25 mouse cellular contexts compared by ENCODE assay signal in the genomic region with DNA sequence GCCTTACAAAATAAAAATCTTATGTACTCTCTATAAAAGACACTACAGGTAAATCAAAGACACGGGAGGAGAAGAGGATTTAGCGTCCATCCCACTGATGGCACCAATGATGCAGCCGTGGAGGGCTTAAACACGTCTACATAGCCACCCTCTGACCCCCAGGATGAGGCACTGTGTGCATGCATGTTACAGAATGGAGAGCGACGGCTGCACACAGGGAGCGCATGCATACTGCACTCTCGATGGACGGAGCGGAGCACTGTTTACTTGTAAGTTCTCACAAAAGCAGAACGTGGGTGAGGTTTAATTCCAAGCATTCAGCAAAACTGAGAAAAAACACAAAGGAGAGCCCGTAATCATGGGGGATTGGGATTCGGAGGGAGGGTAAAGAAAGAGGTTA. TPM values are rescaled to one million over a fixed set of nuclear protein-coding genes. Genes with fewer than 3 reads are reported as not detected.
A peak's percentile ranks its signal among the peaks of the same experiment; 100 is the strongest.
DNase-seq lines count a peak whose midpoint lies in the region; ATAC-seq lines count a peak whose summit lies in the region.
"Had no signal": no experiment of that assay in that cellular context is flagged by ENCODE, and none has a peak within 500 bp of the region (broad histone marks: within the 10 kb centered on the region; RNA-seq: fewer than 3 reads in every experiment).

No protein-coding gene starts in this region.

- H3K4me1 ChIP-seq in forebrain, embryonic 12.5 days: peaks cover 8% of the 10 kb centered on the region
- H3K4me1 ChIP-seq in forebrain, embryonic 11.5 days (replicated peaks; ENCODE audit: control insufficient read depth, insufficient read depth, low read length): no peaks in the 10 kb centered on the region
- H3K4me1 ChIP-seq in hindbrain, embryonic 14.5 days (replicated peaks; ENCODE audit: control insufficient read depth, insufficient read depth, low read length): peaks cover 16% of the 10 kb centered on the region
- H3K4me1 ChIP-seq in hindbrain, embryonic 12.5 days: peaks cover 8% of the 10 kb centered on the region; the same call in 1 of the 2 replicates
- peaks cover 25% of the 10 kb centered on the region for H3K4me1 ChIP-seq in midbrain, embryonic 13.5 days (replicated peaks)
- H3K4me1 ChIP-seq in midbrain, embryonic 10.5 days: peaks cover 14% of the 10 kb centered on the region

- WGBS in forebrain, embryonic 12.5 days: 63% methylated on average over 13 of the region's 13 CpGs
- WGBS in forebrain, embryonic 11.5 days: 73% methylated on average over 13 of the region's 13 CpGs
- WGBS in hindbrain, embryonic 14.5 days: 63% methylated on average over 13 of the region's 13 CpGs
- WGBS in hindbrain, embryonic 12.5 days: 74% methylated on average over 13 of the region's 13 CpGs
- WGBS in midbrain, embryonic 13.5 days: 37% methylated on average over 13 of the region's 13 CpGs
- WGBS in midbrain, embryonic 10.5 days: 75% methylated on average over 13 of the region's 13 CpGs

- H3K27ac ChIP-seq in forebrain, embryonic 12.5 days: 0 out of 2 replicates have a peak overlapping the region, but pooled peaks have one; percentile 21
- no peak overlapping the region for H3K27ac ChIP-seq in forebrain, embryonic 11.5 days (ENCODE audit: low read depth, low read length)
- 0 out of 2 replicates have a peak overlapping the region, but pooled peaks have one; percentile 27 for H3K27ac ChIP-seq in hindbrain, embryonic 14.5 days
- H3K27ac ChIP-seq in hindbrain, embryonic 12.5 days: no peak overlapping the region
- no peak overlapping the region for H3K27ac ChIP-seq in midbrain, embryonic 13.5 days
- H3K27ac ChIP-seq in midbrain, embryonic 10.5 days (replicated peaks): no peak overlapping the region
- H3K27ac ChIP-seq: liver, embryonic 14.5 days; macrophage had no signal

- H3K4me3 ChIP-seq in forebrain, embryonic 12.5 days (replicated peaks): no peak overlapping the region
- H3K4me3 ChIP-seq in forebrain, embryonic 11.5 days (ENCODE audit: low read depth, low read length): no peak overlapping the region
- H3K4me3 ChIP-seq in hindbrain, embryonic 14.5 days (replicated peaks; ENCODE audit: low read length): no peak overlapping the region
- no peak overlapping the region for H3K4me3 ChIP-seq in hindbrain, embryonic 12.5 days
- H3K4me3 ChIP-seq in midbrain, embryonic 13.5 days (replicated peaks): no peak overlapping the region
- no peak overlapping the region for H3K4me3 ChIP-seq in midbrain, embryonic 10.5 days

- no peaks in the 10 kb centered on the region for H3K36me3 ChIP-seq in forebrain, embryonic 12.5 days (replicated peaks)
- no peaks in the 10 kb centered on the region for H3K36me3 ChIP-seq in forebrain, embryonic 11.5 days (ENCODE audit: control insufficient read depth, insufficient read depth, low read length)
- no peaks in the 10 kb centered on the region for H3K36me3 ChIP-seq in hindbrain, embryonic 14.5 days (replicated peaks; ENCODE audit: control insufficient read depth, insufficient read depth)
- no peaks in the 10 kb centered on the region for H3K36me3 ChIP-seq in hindbrain, embryonic 12.5 days
- no peaks in the 10 kb centered on the region for H3K36me3 ChIP-seq in midbrain, embryonic 13.5 days
- H3K36me3 ChIP-seq in midbrain, embryonic 10.5 days: no peaks in the 10 kb centered on the region

- H3K4me2 ChIP-seq in forebrain, embryonic 12.5 days: no peak overlapping the region
- H3K4me2 ChIP-seq in forebrain, embryonic 11.5 days (ENCODE audit: low read depth, low read length, severe bottlenecking): no peak overlapping the region
- no peak overlapping the region for H3K4me2 ChIP-seq in hindbrain, embryonic 14.5 days (replicated peaks)
- no peak overlapping the region for H3K4me2 ChIP-seq in hindbrain, embryonic 12.5 days (replicated peaks)
- H3K4me2 ChIP-seq in midbrain, embryonic 13.5 days (replicated peaks): peak overlapping the region; percentile 14; the same call in 1 of the 2 replicates
- H3K4me2 ChIP-seq: heart, embryonic 11.5 days had no signal

- H3K9me3 ChIP-seq in forebrain, embryonic 12.5 days: no peaks in the 10 kb centered on the region
- H3K9me3 ChIP-seq in forebrain, embryonic 11.5 days (ENCODE audit: control insufficient read depth, low read length): no peaks in the 10 kb centered on the region
- peaks cover 7% of the 10 kb centered on the region; the same call in 1 of the 2 replicates for H3K9me3 ChIP-seq in hindbrain, embryonic 14.5 days (ENCODE audit: control insufficient read depth, low read length)
- no peaks in the 10 kb centered on the region; the same call in 1 of the 2 replicates for H3K9me3 ChIP-seq in hindbrain, embryonic 12.5 days (replicated peaks)
- H3K9me3 ChIP-seq in midbrain, embryonic 13.5 days: no peaks in the 10 kb centered on the region
- no peaks in the 10 kb centered on the region for H3K9me3 ChIP-seq in midbrain, embryonic 10.5 days (replicated peaks)

- H3K27me3 ChIP-seq in forebrain, embryonic 12.5 days: no peaks in the 10 kb centered on the region
- no peaks in the 10 kb centered on the region for H3K27me3 ChIP-seq in forebrain, embryonic 11.5 days (ENCODE audit: control insufficient read depth, insufficient read depth, low read length)
- H3K27me3 ChIP-seq in hindbrain, embryonic 14.5 days (ENCODE audit: control insufficient read depth, insufficient read depth, low read length): no peaks in the 10 kb centered on the region
- no peaks in the 10 kb centered on the region for H3K27me3 ChIP-seq in hindbrain, embryonic 12.5 days
- no peaks in the 10 kb centered on the region for H3K27me3 ChIP-seq in midbrain, embryonic 13.5 days
- no peaks in the 10 kb centered on the region for H3K27me3 ChIP-seq in midbrain, embryonic 10.5 days (ENCODE audit: low read depth, poor library complexity, severe bottlenecking)

- no peak for DNase-seq in forebrain, embryonic 11.5 days (ENCODE audit: low spot score)
- no peak for DNase-seq in hindbrain, embryonic 14.5 days (ENCODE audit: low spot score)
- DNase-seq in midbrain, embryonic 10.5 days (ENCODE audit: low spot score): no peak
- DNase-seq in cerebellum, adult 9-10 months: no peak
- DNase-seq: adrenal gland, adult 2 months; adrenal gland, postnatal 36 days; cerebellum, adult 2 months; cerebellum, postnatal 25 days; gastrocnemius, postnatal 14 days; heart, postnatal 36 days; kidney, adult 11 months; kidney, postnatal 14 days; liver; lung, adult 2 months; lung, postnatal 10 days; right cerebral cortex, postnatal 25 days; thymus, postnatal 14 days had no signal

- no peak for ATAC-seq in forebrain, embryonic 12.5 days (ENCODE audit: low FRiP score)
- ATAC-seq in forebrain, embryonic 11.5 days (replicated peaks; ENCODE audit: low FRiP score): no peak
- no peak; the same call in 1 of the 2 replicates for ATAC-seq in hindbrain, embryonic 14.5 days (ENCODE audit: low FRiP score)
- ATAC-seq in hindbrain, embryonic 12.5 days (ENCODE audit: low FRiP score): no peak
- ATAC-seq in midbrain, embryonic 13.5 days: peak; percentile 70; the same call in 1 of the 2 replicates
- ATAC-seq: activated CD4-positive, CD25-positive, alpha-beta regulatory T cell, adult 4 months; inflammation-experienced regulatory T-cells, adult 6 months had no signal

- H3K9ac ChIP-seq in forebrain, embryonic 12.5 days: no peak overlapping the region
- no peak overlapping the region for H3K9ac ChIP-seq in forebrain, embryonic 11.5 days (ENCODE audit: low read length)
- H3K9ac ChIP-seq in hindbrain, embryonic 14.5 days: no peak overlapping the region
- H3K9ac ChIP-seq in hindbrain, embryonic 12.5 days: no peak overlapping the region
- 0 out of 2 replicates have a peak overlapping the region, but pooled peaks have one; percentile 33 for H3K9ac ChIP-seq in midbrain, embryonic 13.5 days (replicated peaks)
- H3K9ac ChIP-seq: liver, embryonic 14.5 days had no signal

RNA-seq across cellular contexts. Expression of gene Nsmce3, which starts 48.4 kb away (rescaled TPM):
- polyA plus RNA-seq in forebrain, embryonic 12.5 days (2016; fragmentation: Nextera tagmentation; extraction: Ambion mirVana): 10.4 and 10.7 TPM in 2 replicates
- polyA plus RNA-seq in forebrain, embryonic 11.5 days (2014; fragmentation: Nextera tagmentation; extraction: Ambion mirVana): 11.0 and 11.5 TPM in 2 replicates
- polyA plus RNA-seq in hindbrain, embryonic 14.5 days (2014; fragmentation: Nextera tagmentation; extraction: Ambion mirVana): 11.7 and 12.2 TPM in 2 replicates
- polyA plus RNA-seq in hindbrain, embryonic 12.5 days (2016; fragmentation: Nextera tagmentation; extraction: Ambion mirVana): 10.9 and 11.1 TPM in 2 replicates
- 10.5 and 10.7 TPM in 2 replicates for polyA plus RNA-seq in midbrain, embryonic 13.5 days (2015; fragmentation: Nextera tagmentation; extraction: Ambion mirVana)
- 11.6 and 12.5 TPM in 2 replicates for polyA plus RNA-seq in midbrain, embryonic 10.5 days (2016; fragmentation: Nextera tagmentation; extraction: Ambion mirVana)

Comparison
In these comparisons a context has a peak if more than half of its experiments do, and no peak if none do; other contexts are left out.
1. H3K27ac ChIP-seq: peak in forebrain, embryonic 12.5 days (single experiment) and hindbrain, embryonic 14.5 days (single experiment); none in forebrain, embryonic 11.5 days (single experiment), hindbrain, embryonic 12.5 days (single experiment), midbrain, embryonic 13.5 days (single experiment) and midbrain, embryonic 10.5 days (single experiment).